ENCODE assay signal across 21 mouse cellular contexts in genomic region chr8:22132062-22132461, GRCm38 (mm10). TPM values are rescaled to one million over a fixed set of nuclear protein-coding genes. Genes with fewer than 3 reads are reported as not detected.
DNase-seq lines count a peak whose midpoint lies in the region; ATAC-seq lines count a peak whose summit lies in the region.
"Had no signal": no experiment of that assay in that cellular context is flagged by ENCODE, and none has a peak within 500 bp of the region (broad histone marks: within the 10 kb centered on the region; RNA-seq: fewer than 3 reads in every experiment).

No protein-coding gene starts in this region.

- H3K36me3 ChIP-seq in kidney, embryonic 14.5 days (ENCODE audit: control insufficient read depth, insufficient read depth, low read length) = peaks cover 17% of the 10 kb centered on the region; the same call in 1 of the 2 replicates
- H3K36me3 ChIP-seq in embryonic facial prominence, embryonic 15.5 days = no peaks in the 10 kb centered on the region
- H3K36me3 ChIP-seq in stomach, embryonic 14.5 days (ENCODE audit: control insufficient read depth, insufficient read depth, low read length) = peaks cover 5% of the 10 kb centered on the region; the same call in 1 of the 2 replicates
- H3K36me3 ChIP-seq: G1E had no signal

- H3K9ac ChIP-seq in kidney, embryonic 14.5 days (ENCODE audit: low read depth, low read length) = no peak overlapping the region
- H3K9ac ChIP-seq in embryonic facial prominence, embryonic 15.5 days = no peak overlapping the region
- H3K9ac ChIP-seq in stomach, embryonic 14.5 days (replicated peaks; ENCODE audit: low read depth, low read length) = no peak overlapping the region

- H3K4me3 ChIP-seq in kidney, embryonic 14.5 days (ENCODE audit: low read length) = no peak overlapping the region
- H3K4me3 ChIP-seq in embryonic facial prominence, embryonic 15.5 days (replicated peaks) = no peak overlapping the region
- no peak overlapping the region for H3K4me3 ChIP-seq in stomach, embryonic 14.5 days (ENCODE audit: low read depth, low read length)
- H3K4me3 ChIP-seq: hindbrain, embryonic 10.5 days; midbrain, embryonic 10.5 days had no signal

- H3K4me1 ChIP-seq in kidney, embryonic 14.5 days (ENCODE audit: control insufficient read depth, insufficient read depth, low read length) = no peaks in the 10 kb centered on the region
- H3K4me1 ChIP-seq in embryonic facial prominence, embryonic 15.5 days = no peaks in the 10 kb centered on the region
- no peaks in the 10 kb centered on the region for H3K4me1 ChIP-seq in stomach, embryonic 14.5 days (ENCODE audit: control insufficient read depth, insufficient read depth, low read length)
- H3K4me1 ChIP-seq: hindbrain, embryonic 10.5 days; midbrain, embryonic 10.5 days had no signal

- no peaks in the 10 kb centered on the region for H3K27me3 ChIP-seq in kidney, embryonic 14.5 days (ENCODE audit: control insufficient read depth, insufficient read depth, low read length)
- H3K27me3 ChIP-seq in embryonic facial prominence, embryonic 15.5 days = no peaks in the 10 kb centered on the region
- no peaks in the 10 kb centered on the region for H3K27me3 ChIP-seq in stomach, embryonic 14.5 days (ENCODE audit: control insufficient read depth, insufficient read depth, low read length)

- no peak for DNase-seq in kidney, adult 9 months
- peak; percentile 26 for DNase-seq in R1 (ENCODE audit: low read depth, low spot score)
- no peak for DNase-seq in adrenal gland, postnatal 14 days
- DNase-seq in frontal cortex, adult 2 months (ENCODE audit: extremely low spot score in 1 of 2, low spot score in 1 of 2) = no peak
- DNase-seq: adrenal gland, postnatal 36 days; cerebellum, adult 18-20 months; cerebellum, postnatal 25 days; gastrocnemius, postnatal 36 days; layer of hippocampus, postnatal 36 days; right cerebral cortex, adult 18-20 months had no signal

- H3K27ac ChIP-seq in kidney, embryonic 14.5 days (ENCODE audit: low read depth, low read length) = no peak overlapping the region
- H3K27ac ChIP-seq in embryonic facial prominence, embryonic 15.5 days (replicated peaks) = no peak overlapping the region
- no peak overlapping the region for H3K27ac ChIP-seq in stomach, embryonic 14.5 days (ENCODE audit: low read length)
- H3K27ac ChIP-seq: hindbrain, embryonic 10.5 days; kidney, postnatal 0 days; macrophage; midbrain, embryonic 10.5 days had no signal

- H3K4me2 ChIP-seq in kidney, embryonic 14.5 days (replicated peaks; ENCODE audit: low read depth, low read length) = no peak overlapping the region
- no peak overlapping the region for H3K4me2 ChIP-seq in embryonic facial prominence, embryonic 15.5 days (replicated peaks)
- H3K4me2 ChIP-seq in stomach, embryonic 14.5 days (replicated peaks; ENCODE audit: low read depth, low read length) = no peak overlapping the region
- H3K4me2 ChIP-seq: liver, embryonic 11.5 days had no signal

- H3K9me3 ChIP-seq in kidney, embryonic 14.5 days (ENCODE audit: control insufficient read depth, low read length) = no peaks in the 10 kb centered on the region
- H3K9me3 ChIP-seq in embryonic facial prominence, embryonic 15.5 days (replicated peaks) = no peaks in the 10 kb centered on the region
- H3K9me3 ChIP-seq in stomach, embryonic 14.5 days (ENCODE audit: control insufficient read depth, low read depth, low read length) = no peaks in the 10 kb centered on the region
- H3K9me3 ChIP-seq: G1E; hindbrain, embryonic 10.5 days; midbrain, embryonic 10.5 days had no signal

- WGBS in kidney, embryonic 14.5 days = 77% methylated on average over 12 of the region's 12 CpGs
- 60% methylated on average over 12 of the region's 12 CpGs for WGBS in embryonic facial prominence, embryonic 15.5 days
- WGBS in stomach, embryonic 14.5 days = 52% methylated on average over 12 of the region's 12 CpGs

- ATAC-seq in kidney, embryonic 14.5 days (ENCODE audit: low FRiP score, low TSS enrichment) = 0 out of 2 replicates have a peak, but pooled peaks have one; percentile 24
- ATAC-seq in embryonic facial prominence, embryonic 15.5 days (ENCODE audit: insufficient number of reproducible peaks, low FRiP score, low TSS enrichment, low read depth) = peak; percentile 39; the same call in 1 of the 2 replicates
- peak; percentile 68; the same call in 1 of the 2 replicates for ATAC-seq in stomach, embryonic 14.5 days (ENCODE audit: insufficient number of reproducible peaks, insufficient read depth, low FRiP score, low read depth)
- ATAC-seq: forebrain, embryonic 14.5 days had no signal

RNA-seq across cellular contexts. Expression of gene Nek5, which starts 7.2 kb away (rescaled TPM):
- polyA plus RNA-seq in kidney, embryonic 14.5 days (2014; fragmentation: Nextera tagmentation; extraction: Ambion mirVana) = 0.10 TPM in 1 of 2 replicates, not detected in the other
- 1.1 and 2.0 TPM in 2 replicates for polyA plus RNA-seq in embryonic facial prominence, embryonic 15.5 days (2015; fragmentation: Nextera tagmentation; extraction: Ambion mirVana)
- 0.32 TPM in 2 replicates for polyA plus RNA-seq in stomach, embryonic 14.5 days (2014; fragmentation: Nextera tagmentation; extraction: Ambion mirVana)
- 1.9 and 2.1 TPM in 2 replicates for total RNA-seq in adrenal gland, postnatal 14 days (2021)
- 0.13 and 0.32 TPM in 2 replicates for polyA plus RNA-seq in frontal cortex, adult 2 months (2012; rRNA removed)
- total RNA-seq: left cerebral cortex, postnatal 36 days had no signal
- polyA plus RNA-seq: G1E; liver, embryonic 11.5 days; macrophage had no signal

RNA-seq across cellular contexts. Expression of gene Nek3, which starts 34.2 kb away (rescaled TPM):
- polyA plus RNA-seq in kidney, embryonic 14.5 days (2014; fragmentation: Nextera tagmentation; extraction: Ambion mirVana) = 4.7 and 6.8 TPM in 2 replicates
- polyA plus RNA-seq in embryonic facial prominence, embryonic 15.5 days (2015; fragmentation: Nextera tagmentation; extraction: Ambion mirVana) = 3.5 and 4.1 TPM in 2 replicates
- 7.0 and 10.7 TPM in 2 replicates for polyA plus RNA-seq in stomach, embryonic 14.5 days (2014; fragmentation: Nextera tagmentation; extraction: Ambion mirVana)
- 3.9 and 5.2 TPM in 2 replicates for total RNA-seq in adrenal gland, postnatal 14 days (2021)
- 3.8 and 4.4 TPM in 2 replicates for polyA plus RNA-seq in frontal cortex, adult 2 months (2012; rRNA removed)

RNA-seq across cellular contexts. Expression of gene Ckap2, which starts 53.6 kb away (rescaled TPM):
- 37.8 and 47.7 TPM in 2 replicates for polyA plus RNA-seq in kidney, embryonic 14.5 days (2014; fragmentation: Nextera tagmentation; extraction: Ambion mirVana)
- 35.6 and 38.4 TPM in 2 replicates for polyA plus RNA-seq in embryonic facial prominence, embryonic 15.5 days (2015; fragmentation: Nextera tagmentation; extraction: Ambion mirVana)
- polyA plus RNA-seq in stomach, embryonic 14.5 days (2014; fragmentation: Nextera tagmentation; extraction: Ambion mirVana) = 61.5 and 62.0 TPM in 2 replicates
- total RNA-seq in adrenal gland, postnatal 14 days (2021) = 13.2 and 13.3 TPM in 2 replicates
- polyA plus RNA-seq in frontal cortex, adult 2 months (2012; rRNA removed) = 1.2 and 1.5 TPM in 2 replicates

Comparison
In these comparisons a context has a peak if more than half of its experiments do, and no peak if none do; other contexts are left out.
1. RNA of gene Ckap2, which starts 53.6 kb away (polyA plus RNA-seq): 61.5 to 62.0 TPM in stomach, embryonic 14.5 days, 37.8 to 47.7 TPM in kidney, embryonic 14.5 days and 35.6 to 38.4 TPM in embryonic facial prominence, embryonic 15.5 days; 1.2 to 1.5 TPM in frontal cortex, adult 2 months; every median in the first group is over 10 times any median in the second.
2. Peak in every context shown above with its lines, with median percentiles within 50 percentile points of each other: ATAC-seq.